Mouse (Mus musculus) megakaryocyte, embryonic 14.5 days (primary cell): ENCODE measurements around the gene Nrxn2. TPM values are rescaled to one million over a fixed set of nuclear protein-coding genes. Genes with fewer than 3 reads are reported as not detected.

Experiments used
- H3K27me3 ChIP-seq: replicated peaks from 2 replicates; pipeline ENCODE3; 2012; ENCODE audit warnings: inconsistent platforms
- H3K36me3 ChIP-seq: replicated peaks from 2 replicates; pipeline ENCODE3; 2012; ENCODE audit warnings: low read length, inconsistent platforms, mixed read lengths
- H3K4me1 ChIP-seq: 2 replicates; pipeline ENCODE4 v1.6.1; 2012; ENCODE audit warnings: inconsistent platforms
- H3K4me3 ChIP-seq: replicated peaks from 2 replicates; pipeline ENCODE3; 2012; ENCODE audit warnings: moderate library complexity, mild to moderate bottlenecking, inconsistent platforms
- H3K9me3 ChIP-seq: 2 replicates; pipeline ENCODE4 v1.6.1; 2012; ENCODE audit warnings: inconsistent platforms
- FLI1 ChIP-seq: IDR thresholded peaks from 2 replicates; pipeline ENCODE4 v1.6.1; 2012; ENCODE audit warnings: low read length, inconsistent platforms, mixed read lengths
- GATA1 ChIP-seq: IDR thresholded peaks from 3 replicates; pipeline ENCODE4 v1.6.1; 2012; ENCODE audit warnings: mixed read lengths, low read length, inconsistent platforms, borderline replicate concordance
- polyA plus RNA-seq: library from polyadenylated mRNA; stranded (reverse); fragments of >175 nt; gene quantifications from 2 replicates; pipeline ENCODE4 v1.2.3, GENCODE M21; 2012; ENCODE audit warnings: low replicate concordance; ENCODE audit not compliant: insufficient read depth

Gene Nrxn2
- 0.62 and 1.5 TPM in 2 replicates for polyA plus RNA-seq

DNA sequence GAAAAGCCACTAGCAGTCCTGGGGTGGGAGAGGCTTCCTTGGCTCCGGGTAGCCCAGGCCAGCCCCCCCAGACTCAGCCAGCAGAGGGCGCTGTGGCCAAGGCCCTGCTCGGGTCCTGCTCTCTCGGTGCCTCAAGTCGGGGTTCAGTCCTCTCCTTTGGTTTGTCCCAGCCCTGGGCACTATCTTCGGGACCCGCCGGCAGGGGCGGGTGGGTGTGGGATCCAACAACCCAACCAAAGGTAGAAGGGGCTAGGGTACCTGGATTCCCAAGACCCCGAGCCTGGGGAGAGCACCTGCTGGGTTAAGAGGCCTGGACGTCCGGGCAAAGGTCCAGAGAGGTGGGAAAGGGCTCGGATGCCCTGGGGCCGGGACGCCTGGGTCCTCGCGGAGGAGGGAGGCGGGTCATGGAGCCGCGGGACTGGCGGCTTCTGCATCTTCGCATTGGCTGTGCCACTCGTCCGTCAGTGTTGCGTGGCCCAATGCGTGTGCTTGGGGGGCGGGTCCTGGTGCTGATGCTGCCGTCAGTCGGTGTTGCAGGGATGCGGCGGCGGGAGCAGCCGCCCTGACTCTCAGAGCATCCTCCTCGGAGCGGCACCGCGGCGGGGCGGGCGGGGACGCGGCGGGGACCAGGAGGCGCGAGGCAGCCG is at the start of gene Nrxn2:
TSS of gene Nrxn2 (plus strand) at position 499 of the 647 bp plus-strand sequence.
- peaks cover 78% of the 10 kb centered on the region for H3K27me3 ChIP-seq
- H3K4me1 ChIP-seq, result peaks cover 61% of the 10 kb centered on the region
- peak within 1 kb of the TSS; percentile 86 for H3K4me3 ChIP-seq
- no peaks in the 10 kb centered on the region for H3K9me3 ChIP-seq
- TF ChIP-seq FLI1 (no peak), GATA1 (no peak)
- H3K36me3 ChIP-seq, result peaks cover 34% of the 10 kb centered on the region

DNA sequence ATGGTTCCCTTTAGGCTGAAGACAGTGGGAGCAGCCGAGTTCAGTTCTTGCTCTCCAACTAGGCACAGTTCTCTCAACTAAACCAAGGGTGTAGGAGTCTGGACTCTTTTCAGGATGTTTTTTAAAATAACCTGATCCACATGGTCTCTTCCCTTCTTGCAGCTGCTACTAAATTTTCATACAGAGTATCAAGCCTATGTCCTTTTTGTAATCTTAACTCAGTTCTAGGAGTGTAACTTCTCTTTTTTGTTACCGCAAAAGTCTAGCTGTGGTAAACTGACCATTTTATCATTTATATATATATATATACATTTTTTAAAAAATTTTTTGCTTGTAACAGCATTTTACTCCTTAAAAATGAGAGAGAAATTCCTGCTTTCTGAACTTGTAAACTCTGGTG is 48.4 kb upstream of the Nrxn2 start:
- peaks cover 100% of the 10 kb centered on the region for H3K36me3 ChIP-seq
- peaks cover 55% of the 10 kb centered on the region for H3K4me1 ChIP-seq
- H3K4me3 ChIP-seq, result no peak overlapping the region
- H3K27me3 ChIP-seq, result no peaks in the 10 kb centered on the region
- no peaks in the 10 kb centered on the region for H3K9me3 ChIP-seq
- no peak for TF ChIP-seq GATA1
- TF ChIP-seq FLI1, result no peak

DNA sequence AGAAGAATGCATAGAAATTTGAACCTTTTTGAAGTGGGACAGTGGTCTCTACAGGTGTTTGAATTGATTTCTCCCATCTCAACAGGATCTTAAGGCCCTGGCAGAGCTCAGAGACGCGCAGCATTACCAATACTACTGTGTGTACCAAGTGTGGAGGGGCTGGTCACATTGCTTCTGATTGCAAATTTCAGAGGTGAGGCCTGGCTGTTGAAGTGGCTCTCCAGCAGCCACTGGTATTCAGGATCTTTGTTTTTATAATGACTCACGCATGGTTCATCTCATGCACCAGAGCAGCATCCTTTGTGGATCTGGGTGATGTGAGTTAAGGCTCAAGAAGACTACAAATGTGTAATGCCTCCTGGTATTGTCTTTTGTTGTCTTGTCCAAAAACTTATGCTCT is 46.1 kb upstream of the Nrxn2 start:
- no peak for TF ChIP-seq GATA1
- TF ChIP-seq FLI1, result no peak
- Histone ChIP-seq H3K4me1 (peaks cover 44% of the 10 kb centered on the region), H3K36me3 (peaks cover 100% of the 10 kb centered on the region)

DNA sequence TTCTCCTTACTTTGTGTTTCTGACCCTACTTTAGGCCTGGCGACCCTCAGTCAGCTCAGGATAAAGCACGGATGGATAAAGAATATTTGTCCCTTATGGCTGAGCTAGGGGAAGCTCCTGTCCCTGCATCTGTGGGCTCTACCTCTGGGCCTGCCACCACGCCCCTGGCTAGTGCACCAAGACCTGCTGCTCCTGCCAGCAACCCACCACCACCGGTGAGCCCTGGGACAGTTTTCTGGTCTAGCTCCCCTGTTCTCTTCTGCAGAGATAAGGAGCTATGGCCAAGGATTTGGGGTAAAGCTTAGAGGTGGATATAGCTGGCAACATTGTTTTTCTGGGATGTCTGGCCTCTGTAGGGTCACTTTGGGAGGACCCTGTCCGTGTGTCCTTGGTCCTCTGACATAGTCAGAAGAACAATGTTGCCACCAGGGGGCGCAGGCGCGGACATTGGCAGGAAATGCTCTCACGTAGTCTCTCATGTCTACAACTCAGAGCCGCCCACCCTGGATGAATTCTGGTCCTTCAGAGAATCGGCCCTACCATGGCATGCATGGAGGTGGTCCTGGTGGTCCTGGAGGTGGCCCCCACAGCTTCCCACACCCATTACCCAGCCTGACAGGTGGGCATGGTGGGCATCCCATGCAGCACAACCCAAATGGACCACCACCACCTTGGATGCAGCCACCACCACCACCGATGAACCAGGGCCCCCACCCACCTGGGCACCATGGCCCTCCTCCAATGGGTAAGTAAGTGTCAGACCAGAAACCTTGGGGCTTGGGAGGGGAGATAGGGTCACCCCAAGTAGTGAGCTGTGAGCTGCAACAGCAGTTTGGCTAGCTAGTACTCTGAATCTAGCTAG is 44.8 kb upstream of the Nrxn2 start:
- H3K36me3 ChIP-seq, result peaks cover 100% of the 10 kb centered on the region
- TF ChIP-seq FLI1 (no peak), GATA1 (no peak)
- no peaks in the 10 kb centered on the region for H3K9me3 ChIP-seq
- H3K4me3 ChIP-seq, result peak overlapping the region; percentile 50
- no peaks in the 10 kb centered on the region for H3K27me3 ChIP-seq
- peaks cover 46% of the 10 kb centered on the region for H3K4me1 ChIP-seq

More for the DNA sequence above, 46.1 kb upstream of the Nrxn2 start:
- H3K9me3 ChIP-seq, result no peaks in the 10 kb centered on the region
- H3K4me3 ChIP-seq, result no peak overlapping the region
- H3K27me3 ChIP-seq, result no peaks in the 10 kb centered on the region

DNA sequence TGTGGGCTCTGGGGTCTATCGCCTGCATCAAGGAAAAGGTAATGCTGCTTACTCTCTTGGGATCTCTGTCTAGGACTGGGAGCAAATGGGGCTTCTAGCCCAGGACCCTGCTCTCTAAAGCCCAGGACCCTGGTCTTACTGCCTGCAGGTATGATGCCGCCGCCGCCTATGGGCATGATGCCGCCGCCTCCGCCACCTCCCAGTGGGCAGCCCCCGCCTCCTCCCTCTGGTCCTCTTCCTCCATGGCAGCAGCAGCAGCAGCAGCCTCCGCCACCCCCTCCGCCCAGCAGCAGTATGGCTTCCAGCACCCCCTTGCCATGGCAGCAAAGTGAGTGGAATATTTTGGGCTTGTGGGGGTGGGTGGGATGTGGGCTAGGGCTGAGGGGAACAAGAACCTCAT is 44.0 kb upstream of the Nrxn2 start:
- H3K4me3 ChIP-seq, result no peak overlapping the region
- no peaks in the 10 kb centered on the region for H3K27me3 ChIP-seq
- H3K9me3 ChIP-seq, result no peaks in the 10 kb centered on the region
- TF ChIP-seq GATA1 (no peak), FLI1 (no peak)
- peaks cover 47% of the 10 kb centered on the region for H3K4me1 ChIP-seq
- H3K36me3 ChIP-seq, result peaks cover 100% of the 10 kb centered on the region

DNA sequence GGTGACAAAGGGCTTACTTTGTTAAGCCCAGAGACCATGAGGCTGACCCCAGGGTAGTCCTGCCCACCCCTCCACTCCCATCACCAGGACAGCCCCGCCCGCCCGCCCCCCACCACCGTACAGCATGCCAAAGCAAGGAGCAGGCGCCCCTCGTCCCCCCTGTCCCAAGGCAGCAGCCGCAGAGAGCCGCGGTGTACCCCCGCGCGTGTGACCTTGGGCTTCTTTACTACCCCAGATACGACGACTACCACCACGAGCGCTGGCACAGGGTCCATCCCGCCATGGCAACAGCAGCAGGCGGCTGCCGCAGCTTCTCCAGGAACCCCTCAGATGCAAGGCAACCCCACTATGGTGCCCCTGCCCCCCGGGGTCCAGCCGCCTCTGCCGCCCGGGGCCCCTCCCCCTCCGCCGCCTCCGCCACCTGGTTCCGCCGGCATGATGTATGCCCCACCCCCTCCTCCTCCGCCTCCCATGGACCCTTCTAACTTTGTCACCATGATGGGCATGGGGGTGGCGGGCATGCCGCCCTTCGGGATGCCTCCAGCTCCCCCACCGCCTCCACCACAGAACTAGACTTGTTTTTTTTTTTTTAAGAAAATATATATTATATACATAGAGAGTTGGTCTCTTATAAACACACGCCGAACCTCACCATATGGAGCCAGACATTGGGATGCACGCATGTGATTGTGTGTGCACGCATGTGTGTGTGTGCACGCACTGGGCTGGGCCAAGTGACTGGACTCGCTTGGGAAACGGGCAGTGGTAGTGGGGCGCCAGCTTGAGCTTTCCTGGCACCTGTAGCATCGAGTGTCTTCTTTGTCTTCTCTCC is 42.9 kb upstream of the Nrxn2 start:
- no peak for TF ChIP-seq GATA1
- TF ChIP-seq FLI1, result no peak
- Histone ChIP-seq H3K4me3 (no peak overlapping the region), H3K27me3 (no peaks in the 10 kb centered on the region), H3K9me3 (no peaks in the 10 kb centered on the region), H3K4me1 (peaks cover 50% of the 10 kb centered on the region), H3K36me3 (peaks cover 96% of the 10 kb centered on the region)

DNA sequence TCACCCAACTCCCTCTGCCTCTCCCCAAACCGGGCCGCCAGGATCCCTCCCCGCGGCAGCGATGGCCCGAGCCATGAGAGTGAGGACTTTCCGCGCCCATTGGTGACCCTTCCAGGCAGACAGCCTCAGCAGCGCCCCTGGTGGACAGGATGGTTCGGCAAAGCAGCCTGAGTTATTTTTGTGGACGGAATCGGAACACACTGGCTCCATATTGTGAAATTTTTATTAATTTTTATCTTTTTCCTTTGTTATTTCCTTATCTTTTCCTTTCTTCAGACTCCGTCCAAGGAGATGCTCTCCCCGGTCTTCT is 42.3 kb upstream of the Nrxn2 start:
- H3K4me1 ChIP-seq, result peaks cover 54% of the 10 kb centered on the region
- H3K36me3 ChIP-seq, result peaks cover 96% of the 10 kb centered on the region
- no peak for TF ChIP-seq FLI1

DNA sequence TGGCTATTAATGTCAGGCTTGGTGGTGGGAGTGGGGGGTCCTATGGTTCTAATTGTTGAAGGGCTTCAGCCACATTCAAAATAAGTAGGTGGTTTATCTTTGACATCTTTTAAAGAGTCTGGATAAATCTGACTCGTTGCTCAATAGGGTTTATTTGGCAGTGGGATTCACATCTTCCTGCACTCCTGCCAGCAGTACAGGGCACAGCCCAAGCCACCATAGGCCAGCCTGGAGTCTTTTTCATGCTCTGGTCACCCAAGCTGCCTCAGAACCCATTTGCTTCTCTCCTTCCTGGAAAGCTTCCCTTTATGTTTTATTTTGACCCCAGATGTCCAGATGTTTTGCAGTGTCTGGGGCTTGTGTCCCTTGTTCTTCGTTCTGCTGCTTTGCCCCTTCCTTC is 41.9 kb upstream of the Nrxn2 start:
- Histone ChIP-seq H3K36me3 (peaks cover 93% of the 10 kb centered on the region), H3K4me1 (peaks cover 56% of the 10 kb centered on the region), H3K9me3 (no peaks in the 10 kb centered on the region), H3K4me3 (no peak overlapping the region), H3K27me3 (no peaks in the 10 kb centered on the region)
- TF ChIP-seq GATA1 (no peak), FLI1 (no peak)

More for the DNA sequence above, 42.3 kb upstream of the Nrxn2 start:
- Histone ChIP-seq H3K27me3 (no peaks in the 10 kb centered on the region), H3K9me3 (no peaks in the 10 kb centered on the region), H3K4me3 (no peak overlapping the region)

DNA sequence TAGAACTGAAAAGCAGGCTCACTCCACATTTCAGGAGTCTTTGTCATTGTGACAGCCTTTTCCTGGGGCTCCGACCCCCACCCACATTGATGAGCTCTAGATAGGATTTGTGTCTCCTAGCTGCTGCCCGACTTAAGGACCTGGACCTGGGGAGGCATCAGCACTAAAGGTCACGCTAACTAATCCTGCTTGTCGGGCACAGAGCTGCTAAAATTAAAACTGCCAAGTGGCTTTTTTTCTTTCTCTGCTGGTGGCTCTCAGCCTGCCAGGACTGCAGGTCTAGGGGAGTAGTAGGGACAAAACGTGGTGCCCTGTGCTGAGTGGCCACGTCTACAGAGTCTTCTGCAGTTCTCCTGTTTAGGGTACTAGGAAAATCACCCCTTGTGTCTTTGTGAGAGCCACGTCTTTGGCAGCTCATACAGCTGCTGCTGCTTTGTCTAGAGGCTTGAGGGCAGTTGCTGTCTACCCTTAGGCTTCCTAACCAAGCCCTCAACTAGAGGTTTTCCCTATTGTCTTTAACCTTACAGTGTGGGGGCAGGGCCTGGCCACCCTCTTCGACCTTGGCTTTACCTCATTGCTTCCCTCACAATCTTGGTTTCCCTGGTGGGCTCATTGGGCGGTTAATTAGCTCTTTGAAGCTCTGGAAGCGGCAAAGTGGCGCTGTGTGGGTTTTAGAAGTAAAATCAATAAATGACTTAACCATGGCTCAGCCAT is 41.0 kb upstream of the Nrxn2 start:
- TF ChIP-seq FLI1 (no peak), GATA1 (no peak)
- Histone ChIP-seq H3K4me3 (no peak overlapping the region), H3K9me3 (no peaks in the 10 kb centered on the region), H3K36me3 (peaks cover 85% of the 10 kb centered on the region), H3K4me1 (peaks cover 58% of the 10 kb centered on the region), H3K27me3 (no peaks in the 10 kb centered on the region)
